Mouse (Mus musculus) testis, adult 2 months (tissue): ENCODE results near the gene Dexi. TPM values are rescaled to one million over a fixed set of nuclear protein-coding genes. Genes with fewer than 3 reads are reported as not detected.

Experiments
- H3K27ac ChIP-seq: fragments of 200-500 bp; 2 replicates; pipeline ENCODE4 v1.5.1; 2012; ENCODE audit warnings: low read depth, low read length; ENCODE audit not compliant: control insufficient read depth, insufficient read depth
- H3K27me3 ChIP-seq: fragments of 200-500 bp; 2 replicates; pipeline ENCODE4 v1.6.1; 2012; ENCODE audit warnings: mild to moderate bottlenecking, low read length, moderate library complexity; ENCODE audit not compliant: control insufficient read depth, insufficient read depth
- H3K36me3 ChIP-seq: fragments of 200-500 bp; 2 replicates; pipeline ENCODE4 v1.6.1; 2012; ENCODE audit warnings: mild to moderate bottlenecking, low read length; ENCODE audit not compliant: control insufficient read depth, insufficient read depth
- H3K4me1 ChIP-seq: fragments of 200-500 bp; 2 replicates; pipeline ENCODE4 v1.6.1; 2012; ENCODE audit warnings: low read length; ENCODE audit not compliant: control insufficient read depth, insufficient read depth
- H3K4me3 ChIP-seq: fragments of 200-500 bp; 2 replicates; pipeline ENCODE4 v1.5.1; 2012; ENCODE audit warnings: low read depth, mild to moderate bottlenecking, low read length, moderate library complexity, mixed read lengths; ENCODE audit not compliant: control insufficient read depth
- CTCF ChIP-seq: fragments of 200-500 bp; IDR thresholded peaks from 2 replicates; pipeline ENCODE4 v1.5.1; 2012; ENCODE audit warnings: low read depth, mild to moderate bottlenecking, inconsistent platforms, low read length, moderate library complexity; ENCODE audit not compliant: control insufficient read depth, insufficient read depth, insufficient replicate concordance
- POLR2A ChIP-seq: fragments of 200-500 bp; IDR thresholded peaks from 2 replicates; pipeline ENCODE4 v1.6.1; 2012; ENCODE audit warnings: low read depth, mild to moderate bottlenecking, inconsistent platforms, low read length, moderate library complexity; ENCODE audit not compliant: control insufficient read depth
- polyA plus RNA-seq: library from polyadenylated mRNA; depleted of rRNA; stranded (reverse); fragments of >200 nt; gene quantifications from 2 replicates; pipeline ENCODE4 v1.2.3, GENCODE M21; 2012

Dexi gene
- polyA plus RNA-seq, 1 experiment: 16.4 TPM

DNA sequence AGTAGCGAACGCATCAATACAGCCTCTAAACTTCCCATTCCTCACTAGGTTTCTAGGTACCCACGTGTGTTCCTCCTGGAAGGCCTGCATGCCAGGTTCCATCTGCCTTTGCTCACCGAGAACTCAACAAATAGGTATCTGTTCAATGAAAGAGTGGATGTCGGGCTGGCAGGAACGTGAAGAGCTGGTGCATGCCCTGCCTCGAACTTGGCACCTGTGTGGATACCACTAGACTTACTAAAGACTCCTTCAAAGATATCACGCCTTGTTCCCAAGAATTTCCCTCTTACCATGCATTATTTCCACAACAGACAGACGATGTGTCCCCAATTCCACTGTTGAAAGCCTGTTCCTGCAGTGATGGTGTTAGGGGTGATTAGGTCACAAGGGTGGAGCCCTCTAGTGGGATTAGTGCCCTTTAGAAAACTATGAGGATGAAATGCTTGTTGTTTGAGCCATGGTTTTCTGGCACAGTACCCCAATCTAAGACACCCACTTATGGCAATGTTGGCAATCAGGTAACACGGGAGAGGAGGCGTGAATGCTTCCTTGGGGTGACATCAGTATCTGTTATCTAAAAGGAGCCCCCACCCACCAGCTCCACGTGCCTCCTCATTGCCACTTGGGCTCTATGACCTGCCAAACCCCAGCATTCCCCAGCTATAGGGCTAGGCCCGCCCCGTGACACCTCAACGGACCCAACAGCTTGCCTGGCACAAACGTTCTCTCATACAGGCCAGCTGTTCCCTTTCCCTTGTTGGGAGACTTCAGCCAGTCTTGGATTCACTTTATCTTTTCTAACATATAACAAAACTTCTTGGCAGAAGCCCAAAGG, 1.9 kb downstream of the Dexi start:
- Histone ChIP-seq H3K27ac (no peak overlapping the region), H3K4me1 (peaks cover 7% of the 10 kb centered on the region)

DNA sequence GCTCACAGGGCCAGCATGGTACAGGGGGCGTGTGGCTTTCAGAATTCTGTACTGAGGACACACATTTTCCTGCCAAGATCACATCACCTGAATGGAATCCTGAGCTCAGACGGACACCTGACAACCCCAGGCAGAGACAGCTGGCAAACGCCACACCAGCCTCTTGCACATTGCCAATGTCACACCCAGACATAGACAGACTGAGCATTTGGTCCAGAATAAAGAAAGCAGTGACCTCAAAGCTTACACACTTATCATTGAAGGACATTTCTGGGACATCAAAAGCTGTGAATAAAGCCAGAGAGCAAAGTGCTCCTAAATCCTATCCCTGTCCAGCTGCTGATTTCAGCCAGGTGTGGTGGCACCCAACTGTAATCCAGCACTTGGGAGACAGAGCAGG, 5.9 kb downstream of the Dexi start:
- H3K27me3 ChIP-seq: no peaks in the 10 kb centered on the region
- H3K4me3 ChIP-seq: no peak overlapping the region
- peaks cover under 1% of the 10 kb centered on the region for H3K4me1 ChIP-seq
- no peaks in the 10 kb centered on the region for H3K36me3 ChIP-seq
- H3K27ac ChIP-seq: no peak overlapping the region
- no peak for TF ChIP-seq CTCF
- no peak for TF ChIP-seq POLR2A

More for the DNA sequence above, 1.9 kb downstream of the Dexi start:
- Histone ChIP-seq H3K36me3 (no peaks in the 10 kb centered on the region), H3K27me3 (no peaks in the 10 kb centered on the region), H3K4me3 (no peak overlapping the region)
- TF ChIP-seq CTCF (no peak), POLR2A (no peak)

DNA sequence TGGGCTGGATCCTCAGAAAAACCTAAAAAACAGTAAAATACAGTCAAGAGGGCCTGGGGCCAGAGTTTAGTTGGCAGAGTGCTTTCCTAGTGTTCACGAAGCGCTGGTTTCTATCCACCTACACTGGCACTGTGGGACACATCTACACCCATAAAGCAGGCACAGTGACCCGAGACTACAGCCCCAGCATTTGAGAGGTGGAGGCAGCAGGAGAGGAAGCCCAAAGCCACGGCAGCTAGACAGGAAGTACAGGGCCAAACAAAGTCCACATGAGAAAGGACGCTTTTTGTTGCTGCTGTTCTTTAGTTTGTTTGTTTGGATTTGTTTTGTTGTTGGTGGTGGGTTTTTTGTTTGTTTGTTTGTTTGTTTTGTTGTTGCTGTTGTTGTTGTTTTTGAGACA, 6.5 kb downstream of the Dexi start:
- no peaks in the 10 kb centered on the region for H3K36me3 ChIP-seq
- H3K4me1 ChIP-seq: peaks cover 7% of the 10 kb centered on the region
- TF ChIP-seq POLR2A: no peak
- TF ChIP-seq CTCF: no peak
- H3K27me3 ChIP-seq: no peaks in the 10 kb centered on the region
- no peak overlapping the region for H3K4me3 ChIP-seq
- no peak overlapping the region for H3K27ac ChIP-seq

DNA sequence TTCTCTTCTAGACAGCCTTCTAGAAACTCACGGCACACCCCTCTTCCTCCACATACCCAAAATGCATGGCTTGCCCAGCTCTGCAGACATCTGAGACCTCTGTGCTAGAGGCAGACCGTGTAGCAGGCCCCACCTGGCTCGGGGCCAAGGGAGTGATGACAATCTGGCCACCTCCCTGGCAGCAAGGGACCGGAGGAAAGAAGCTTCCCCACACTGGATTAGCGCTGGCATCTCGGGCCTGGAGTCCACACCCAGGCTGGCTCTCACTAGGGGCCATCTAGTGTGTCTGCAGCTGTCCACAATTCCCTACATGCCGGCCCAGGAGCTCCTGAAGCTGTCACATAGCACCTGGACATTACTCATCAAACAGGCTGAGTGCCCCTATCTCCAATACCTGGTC, 8.3 kb downstream of the Dexi start:
- H3K36me3 ChIP-seq: no peaks in the 10 kb centered on the region
- no peak for TF ChIP-seq CTCF
- no peak for TF ChIP-seq POLR2A

GRCm38 (mm10) chr16:10533781-10534180, 9.1 kb downstream of the Dexi start:
- no peak for TF ChIP-seq POLR2A
- no peak for TF ChIP-seq CTCF
- H3K4me1 ChIP-seq: peaks cover 9% of the 10 kb centered on the region
- no peak overlapping the region for H3K4me3 ChIP-seq
- no peaks in the 10 kb centered on the region for H3K36me3 ChIP-seq
- H3K27ac ChIP-seq: no peak overlapping the region
- H3K27me3 ChIP-seq: no peaks in the 10 kb centered on the region

More for the DNA sequence above, 8.3 kb downstream of the Dexi start:
- no peak overlapping the region for H3K27ac ChIP-seq
- H3K4me1 ChIP-seq: peaks cover 9% of the 10 kb centered on the region
- no peak overlapping the region for H3K4me3 ChIP-seq
- no peaks in the 10 kb centered on the region for H3K27me3 ChIP-seq

DNA sequence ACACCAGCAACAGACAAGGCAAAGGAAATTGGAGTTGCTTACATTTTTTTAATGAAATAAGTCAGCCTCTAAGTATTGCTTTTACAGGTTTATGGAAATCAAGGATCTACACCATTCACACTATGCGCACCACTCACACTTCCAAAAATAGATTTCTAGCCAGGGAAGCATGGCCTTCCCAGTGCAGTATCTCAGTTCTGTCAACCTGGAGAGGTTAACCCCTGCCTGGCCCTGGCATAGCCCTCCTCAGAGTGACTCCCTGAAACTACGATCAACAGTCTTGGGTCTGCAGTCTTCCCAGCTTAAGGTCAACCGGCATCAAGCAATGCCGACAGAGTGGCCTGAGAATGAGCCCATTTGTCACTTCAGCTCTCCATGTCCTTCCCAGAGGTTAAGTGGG, 12.7 kb downstream of the Dexi start:
- Histone ChIP-seq H3K36me3 (no peaks in the 10 kb centered on the region), H3K27me3 (no peaks in the 10 kb centered on the region), H3K27ac (no peak overlapping the region), H3K4me3 (no peak overlapping the region), H3K4me1 (peaks cover 9% of the 10 kb centered on the region)
- no peak for TF ChIP-seq POLR2A
- TF ChIP-seq CTCF: no peak

DNA sequence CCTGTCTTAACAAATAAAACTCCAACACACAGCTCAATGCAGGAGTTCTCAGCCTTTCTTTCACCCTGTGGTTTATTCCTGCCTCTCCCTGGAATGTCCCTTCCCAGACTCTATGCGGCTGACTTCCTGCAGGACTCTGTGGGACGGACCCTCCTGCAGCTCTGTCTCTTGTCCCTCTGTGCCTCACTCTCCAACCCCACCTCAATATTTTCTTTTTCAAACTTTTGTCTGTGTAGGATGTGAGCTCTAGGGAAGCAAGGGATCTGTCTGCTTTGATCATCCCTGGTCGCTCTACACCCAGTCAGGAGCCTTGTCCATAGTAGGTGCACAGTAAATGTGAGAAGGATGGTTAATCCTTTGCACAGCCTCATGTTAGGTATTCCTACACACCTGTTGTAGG, 14.5 kb downstream of the Dexi start:
- Histone ChIP-seq H3K4me1 (peaks cover 9% of the 10 kb centered on the region), H3K36me3 (no peaks in the 10 kb centered on the region), H3K27me3 (no peaks in the 10 kb centered on the region), H3K27ac (no peak overlapping the region), H3K4me3 (no peak overlapping the region)
- TF ChIP-seq CTCF (no peak), POLR2A (no peak)
